Mouse (Mus musculus): Measurements from ENCODE around the gene 5031410I06Rik. TPM values are rescaled to one million over a fixed set of nuclear protein-coding genes. Genes with fewer than 3 reads are reported as not detected.

Gene 5031410I06Rik
- total and polyA plus RNA-seq, 2 experiments from 2014 or later: 0.04 TPM; not detected in 1

Other genes with a start within 250 kb of the 5031410I06Rik start
- 0.42 TPM in 1 of 2 replicates, not detected in the other for gene Gm21663, start 163.0 kb downstream of the 5031410I06Rik start, total RNA-seq (2014; rRNA removed; ENCODE audit: low replicate concordance)
- not detected in 2 replicates for gene Gm21663, start 163.0 kb downstream of the 5031410I06Rik start, polyA plus RNA-seq (2015; fragmentation: Nextera tagmentation; extraction: Ambion mirVana)
- gene Gm21671, start 150.9 kb downstream of the 5031410I06Rik start, total RNA-seq (2014; rRNA removed; ENCODE audit: low replicate concordance): not detected in 2 replicates
- not detected in 2 replicates for gene Gm21671, start 150.9 kb downstream of the 5031410I06Rik start, polyA plus RNA-seq (2015; fragmentation: Nextera tagmentation; extraction: Ambion mirVana)
- gene Gm21680, start 132.7 kb downstream of the 5031410I06Rik start, total RNA-seq (2014; rRNA removed; ENCODE audit: low replicate concordance): not detected in 2 replicates
- gene Gm21680, start 132.7 kb downstream of the 5031410I06Rik start, polyA plus RNA-seq (2015; fragmentation: Nextera tagmentation; extraction: Ambion mirVana): not detected in 2 replicates
- gene Gm21698, start 116.7 kb downstream of the 5031410I06Rik start, total RNA-seq (2014; rRNA removed; ENCODE audit: low replicate concordance): not detected in 2 replicates
- gene Gm21698, start 116.7 kb downstream of the 5031410I06Rik start, polyA plus RNA-seq (2015; fragmentation: Nextera tagmentation; extraction: Ambion mirVana): 0.05 and 0.10 TPM in 2 replicates
- not detected in 2 replicates for gene Gm1979, start 100.6 kb downstream of the 5031410I06Rik start, total RNA-seq (2014; rRNA removed; ENCODE audit: low replicate concordance)
- gene Gm1979, start 100.6 kb downstream of the 5031410I06Rik start, polyA plus RNA-seq (2015; fragmentation: Nextera tagmentation; extraction: Ambion mirVana): 0.05 TPM in 1 of 2 replicates, not detected in the other
- not detected in 2 replicates for gene Gm5862, start 82.4 kb downstream of the 5031410I06Rik start, total RNA-seq (2014; rRNA removed; ENCODE audit: low replicate concordance)
- gene Gm5862, start 82.4 kb downstream of the 5031410I06Rik start, polyA plus RNA-seq (2015; fragmentation: Nextera tagmentation; extraction: Ambion mirVana): not detected in 2 replicates
- gene Speer4a, start 65.8 kb downstream of the 5031410I06Rik start, total RNA-seq (2014; rRNA removed; ENCODE audit: low replicate concordance): not detected in 2 replicates
- gene Speer4a, start 65.8 kb downstream of the 5031410I06Rik start, polyA plus RNA-seq (2015; fragmentation: Nextera tagmentation; extraction: Ambion mirVana): 0.04 TPM in 1 of 2 replicates, not detected in the other
- not detected in 2 replicates for gene Gm7347, start 46.8 kb downstream of the 5031410I06Rik start, total RNA-seq (2014; rRNA removed; ENCODE audit: low replicate concordance)
- not detected in 2 replicates for gene Gm7347, start 46.8 kb downstream of the 5031410I06Rik start, polyA plus RNA-seq (2015; fragmentation: Nextera tagmentation; extraction: Ambion mirVana)
- gene Gm10471, start 16.1 kb downstream of the 5031410I06Rik start, total RNA-seq (2014; rRNA removed; ENCODE audit: low replicate concordance): not detected in 2 replicates
- gene Gm10471, start 16.1 kb downstream of the 5031410I06Rik start, polyA plus RNA-seq (2015; fragmentation: Nextera tagmentation; extraction: Ambion mirVana): not detected in 2 replicates
- not detected in 2 replicates for gene Gm10220, start 16.1 kb upstream of the 5031410I06Rik start, total RNA-seq (2014; rRNA removed; ENCODE audit: low replicate concordance)
- not detected in 2 replicates for gene Gm10220, start 16.1 kb upstream of the 5031410I06Rik start, polyA plus RNA-seq (2015; fragmentation: Nextera tagmentation; extraction: Ambion mirVana)
- gene Gm7361, start 152.3 kb upstream of the 5031410I06Rik start, total RNA-seq (2014; rRNA removed; ENCODE audit: low replicate concordance): not detected in 2 replicates
- gene Gm7361, start 152.3 kb upstream of the 5031410I06Rik start, polyA plus RNA-seq (2015; fragmentation: Nextera tagmentation; extraction: Ambion mirVana): not detected in 2 replicates